Mouse (Mus musculus) CH12.LX (cell line): ENCODE results near the gene Bri3.

Experiments
- EP300 ChIP-seq: IDR thresholded peaks from 2 replicates; pipeline ENCODE4 v1.6.1; 2011; ENCODE audit warnings: low read length, improper control_type of control experiment
- MAFK ChIP-seq: IDR thresholded peaks from 2 replicates; pipeline ENCODE4 v1.6.1; 2011; ENCODE audit warnings: low read length, improper control_type of control experiment; ENCODE audit not compliant: insufficient replicate concordance
- POLR2A ChIP-seq: IDR thresholded peaks from 2 replicates; pipeline ENCODE4 v1.6.1; 2011; ENCODE audit warnings: low read depth, mild to moderate bottlenecking, improper control_type of control experiment, low read length

GRCm38 (mm10) chr5:144334010-144334409 lies 89.8 kb downstream of the Bri3 start:
- TF ChIP-seq MAFK: no peak
- no peak for TF ChIP-seq EP300
- no peak for TF ChIP-seq POLR2A
